Comparison of ENCODE assay signal across 38 mouse cellular contexts in the genomic region with DNA sequence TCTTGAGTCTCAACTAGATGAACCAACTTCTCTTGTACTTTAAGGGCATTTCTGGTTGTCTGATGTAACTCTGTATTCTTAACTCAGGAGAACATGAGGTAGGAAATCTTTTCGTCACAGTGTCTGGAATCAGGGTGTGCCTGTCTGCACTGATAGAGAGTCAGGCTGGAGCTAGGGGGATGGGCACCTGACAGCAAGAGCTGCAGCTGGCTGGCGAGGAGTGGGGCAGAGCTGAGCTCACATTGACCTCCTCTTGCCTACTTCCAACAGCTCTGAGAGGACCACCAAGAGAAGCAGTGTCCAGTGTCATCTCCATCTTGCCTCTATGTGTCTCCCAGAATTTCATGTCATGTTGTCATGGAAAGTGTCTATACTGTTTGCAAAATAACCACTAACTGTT. TPM values are rescaled to one million over a fixed set of nuclear protein-coding genes. Genes with fewer than 3 reads are reported as not detected.
"Had no signal": no experiment of that assay in that cellular context is flagged by ENCODE, and none has a peak within 500 bp of the region (broad histone marks: within the 10 kb centered on the region; RNA-seq: fewer than 3 reads in every experiment).

No protein-coding gene starts in this region.

- H3K4me1 ChIP-seq: hindbrain, embryonic 10.5 days; hindbrain, embryonic 12.5 days; hindbrain, embryonic 13.5 days; hindbrain, embryonic 15.5 days; intestine, embryonic 15.5 days; kidney, embryonic 15.5 days had no signal

- H3K27ac ChIP-seq: heart, embryonic 10.5 days; heart, embryonic 13.5 days; heart, embryonic 15.5 days; hindbrain, embryonic 10.5 days; hindbrain, embryonic 12.5 days; hindbrain, embryonic 13.5 days; hindbrain, embryonic 14.5 days; hindbrain, embryonic 15.5 days; hindbrain, postnatal 0 days; intestine, embryonic 15.5 days; kidney, embryonic 15.5 days; kidney, postnatal 0 days; layer of hippocampus, adult 2 months had no signal

- ATAC-seq: hindbrain, embryonic 16.5 days; hindbrain, postnatal 0 days; inflammation-experienced regulatory T-cells, adult 6 months; intestine, embryonic 15.5 days; intestine, embryonic 16.5 days; intestine, postnatal 0 days had no signal

- H3K27me3 ChIP-seq: heart, embryonic 12.5 days; heart, embryonic 13.5 days; heart, embryonic 15.5 days; hindbrain, embryonic 12.5 days; hindbrain, embryonic 13.5 days; hindbrain, embryonic 15.5 days; intestine, embryonic 15.5 days; kidney, embryonic 15.5 days had no signal

- H3K4me2 ChIP-seq: heart, embryonic 11.5 days; heart, embryonic 12.5 days; heart, embryonic 13.5 days; heart, embryonic 15.5 days; hindbrain, embryonic 12.5 days; hindbrain, embryonic 13.5 days; hindbrain, embryonic 14.5 days; hindbrain, embryonic 15.5 days; intestine, embryonic 15.5 days; kidney, embryonic 15.5 days had no signal

- H3K36me3 ChIP-seq: heart, embryonic 10.5 days; heart, embryonic 12.5 days; heart, embryonic 13.5 days; heart, embryonic 15.5 days; hindbrain, embryonic 10.5 days; hindbrain, embryonic 12.5 days; hindbrain, embryonic 13.5 days; hindbrain, embryonic 15.5 days; intestine, embryonic 15.5 days; kidney, embryonic 15.5 days had no signal

- H3K9me3 ChIP-seq: heart, embryonic 10.5 days; heart, embryonic 12.5 days; heart, embryonic 13.5 days; heart, embryonic 15.5 days; hindbrain, embryonic 10.5 days; hindbrain, embryonic 12.5 days; hindbrain, embryonic 13.5 days; hindbrain, embryonic 15.5 days; intestine, embryonic 15.5 days; kidney, embryonic 15.5 days had no signal

- DNase-seq: heart, postnatal 10 days; heart, postnatal 14 days; heart, postnatal 36 days; heart, postnatal 4 days; kidney, adult 11 months; kidney, adult 18-20 months; kidney, adult 2 months; kidney, adult 8-10 months; kidney, adult 9 months; kidney, postnatal 10 days; kidney, postnatal 14 days; kidney, postnatal 25 days; kidney, postnatal 36 days; layer of hippocampus, adult 9-11 months; layer of hippocampus, postnatal 36 days had no signal

- H3K4me3 ChIP-seq: heart, embryonic 10.5 days; heart, embryonic 12.5 days; heart, embryonic 13.5 days; heart, embryonic 15.5 days; hindbrain, embryonic 10.5 days; hindbrain, embryonic 12.5 days; hindbrain, embryonic 13.5 days; hindbrain, embryonic 15.5 days; intestine, embryonic 15.5 days; kidney, embryonic 15.5 days; layer of hippocampus, adult 2 months had no signal

- H3K9ac ChIP-seq: heart, embryonic 12.5 days; heart, embryonic 13.5 days; heart, embryonic 15.5 days; hindbrain, embryonic 12.5 days; hindbrain, embryonic 13.5 days; hindbrain, embryonic 14.5 days; hindbrain, embryonic 15.5 days; intestine, embryonic 15.5 days; kidney, embryonic 15.5 days had no signal

RNA-seq across cellular contexts. Expression of a gene that starts 20.5 kb away (rescaled TPM):
- total RNA-seq: hematopoietic stem cell, adult 5-6 weeks had no signal
- polyA plus RNA-seq: hindbrain, embryonic 11.5 days; inflammation-experienced regulatory T-cells, adult 6 months; intestine, embryonic 16.5 days; kidney, adult 2 months; kidney, embryonic 14.5 days; kidney, embryonic 16.5 days; kidney, postnatal 0 days had no signal
